Mouse (Mus musculus) neutrophil, adult 59 days (primary cell): ENCODE results near the gene Alg14. TPM values are rescaled to one million over a fixed set of nuclear protein-coding genes. Genes with fewer than 3 reads are reported as not detected.

Experiments
- total RNA-seq, 2 experiments: library from RNA; stranded (reverse); gene quantifications; 1 replicate in 1 of 2; 2 replicates in 1 of 2; pipeline ENCODE4 v1.2.4; 2023

The Alg14 gene
- total RNA-seq: 1 to 10 TPM; 6.2 TPM

GRCm38 (mm10) chr3:121291560-121292258, at the start of gene Alg14:
Gene Alg14 (plus strand): TSS chr3:121291773.

DNA sequence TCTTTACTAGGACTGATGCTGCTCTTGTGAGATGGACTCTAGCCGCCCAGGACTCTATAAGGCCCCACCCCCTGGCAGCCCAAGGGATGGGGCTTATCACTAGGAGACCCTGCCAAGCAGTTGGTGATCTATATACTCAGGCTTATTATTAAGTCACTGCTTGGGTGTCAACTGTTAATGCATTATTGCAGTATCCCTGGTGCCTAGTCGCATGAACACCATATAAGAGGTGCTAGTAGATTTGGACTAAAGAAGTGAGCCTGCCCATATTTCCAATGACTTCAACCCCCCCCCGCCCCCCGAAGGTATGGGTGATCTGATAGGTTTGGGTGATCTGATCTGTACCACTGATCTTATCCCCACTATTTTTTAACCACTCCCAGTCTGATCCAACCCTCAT, 8.6 kb upstream of the Alg14 start, which contains the start of gene Tmem56:
Tmem56 (minus strand) TSS at position 101 of the 400 bp plus-strand sequence.

Other genes starting within 250 kb of the Alg14 start
- gene Rwdd3, start 120.1 kb upstream of the Alg14 start, total RNA-seq: 1 to 10 TPM; 1.2 to 2.9 TPM
- 1 to 10 TPM; 1.7 to 6.2 TPM for gene Tmem56, start 8.7 kb upstream of the Alg14 start, total RNA-seq
- 10 to 100 TPM in 1 of 2 experiments, 1 to 10 TPM in 1; 5.8 to 11.2 TPM for gene Cnn3, start 134.7 kb downstream of the Alg14 start, total RNA-seq
- gene Slc44a3, start 240.6 kb downstream of the Alg14 start, total RNA-seq: under 1 TPM in 1 of 2 experiments, not detected in 1; 0.42 TPM